Mouse (Mus musculus): Measurements from ENCODE around the gene Upk2. TPM values are rescaled to one million over a fixed set of nuclear protein-coding genes. Genes with fewer than 3 reads are reported as not detected.

Gene Upk2
- polyA plus RNA-seq, 2 experiments, result not detected

DNA sequence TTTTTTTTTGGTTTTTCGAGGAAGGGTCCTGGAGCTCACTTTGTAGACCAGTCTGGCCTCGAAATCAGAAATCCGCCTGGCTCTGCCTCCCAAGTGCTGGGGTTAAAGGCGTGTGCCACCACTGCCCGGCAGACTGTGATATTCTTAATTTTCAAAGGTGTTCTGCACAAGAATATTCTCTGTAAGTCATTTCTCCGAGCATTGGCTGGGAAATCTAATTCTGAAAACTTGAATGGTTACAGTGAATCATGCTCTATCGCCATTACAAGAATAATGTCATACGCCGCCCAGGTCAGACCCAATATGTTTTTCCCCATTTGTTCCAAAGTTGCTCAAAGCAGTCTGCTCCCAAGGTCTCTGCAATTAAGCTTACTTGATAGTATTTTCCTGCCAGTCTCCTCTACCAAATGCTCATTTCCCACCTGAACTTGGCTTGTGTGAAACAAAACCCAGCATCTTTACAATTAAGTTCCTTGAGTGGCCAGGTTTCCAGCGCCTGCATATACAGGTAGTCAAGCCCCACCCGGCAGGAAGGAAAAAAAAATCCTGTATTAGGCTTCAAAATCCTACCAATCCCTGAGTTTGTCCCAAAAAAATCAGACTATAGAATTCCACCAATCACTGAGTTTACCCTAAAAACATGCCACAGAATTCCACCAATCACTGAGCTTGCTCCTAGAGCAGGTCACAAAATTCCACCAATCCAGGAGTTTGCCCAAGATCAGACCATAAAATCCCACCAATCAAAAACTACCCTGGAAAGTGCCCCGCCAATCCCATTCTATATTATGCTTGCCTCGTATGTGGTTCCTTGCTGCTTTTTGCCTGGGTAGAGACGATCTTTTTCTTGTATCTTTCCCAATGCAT is 36.0 kb downstream of the Upk2 start, which contains the start of gene Ccdc84:
TSS of gene Ccdc84 (minus strand) at position 51 of the 867 bp plus-strand sequence.
- 71% methylated on average over 14 of the region's 14 CpGs for WGBS (ENCODE audit: insufficient replicate concordance)
- peak within 1 kb of the TSS; percentile 92 for H3K9ac ChIP-seq (replicated peaks)
- H3K4me1 ChIP-seq (replicated peaks; ENCODE audit: control insufficient read depth in 2 of 2, insufficient read depth in 2 of 2, low read length in 1 of 2), result peaks cover 0 to 11% of the 10 kb centered on the region in 2 experiments; a peak in 3 of 4 replicates
- ATAC-seq (ENCODE audit: insufficient read depth) (no peak), DNase-seq (ENCODE audit: low read depth in 3 of 3, low spot score in 3 of 3) (no peak)
- no peaks in the 10 kb centered on the region for H3K9me3 ChIP-seq (ENCODE audit: control insufficient read depth, low read length)
- H3K36me3 ChIP-seq (replicated peaks; ENCODE audit: control insufficient read depth, insufficient read depth, low read depth), result peaks cover 18% of the 10 kb centered on the region
- peak within 1 kb of the TSS; percentile 91 for H3K4me2 ChIP-seq (ENCODE audit: low read depth)
- peak within 1 kb of the TSS; percentile 72 for H3K27ac ChIP-seq
- no peaks in the 10 kb centered on the region for H3K27me3 ChIP-seq (ENCODE audit: control insufficient read depth, insufficient read depth, low read length)
- no peak for TF ChIP-seq EP300 (IDR thresholded peaks at IDR 0.05; ENCODE audit: low read depth)
- no peak for TF ChIP-seq CTCF (IDR thresholded peaks at IDR 0.05; ENCODE audit: low read depth)
- H3K4me3 ChIP-seq (ENCODE audit: insufficient read depth in 1 of 2, low read depth in 2 of 2, low read length in 2 of 2), result peak within 1 kb of the TSS; percentile 79 to 94

DNA sequence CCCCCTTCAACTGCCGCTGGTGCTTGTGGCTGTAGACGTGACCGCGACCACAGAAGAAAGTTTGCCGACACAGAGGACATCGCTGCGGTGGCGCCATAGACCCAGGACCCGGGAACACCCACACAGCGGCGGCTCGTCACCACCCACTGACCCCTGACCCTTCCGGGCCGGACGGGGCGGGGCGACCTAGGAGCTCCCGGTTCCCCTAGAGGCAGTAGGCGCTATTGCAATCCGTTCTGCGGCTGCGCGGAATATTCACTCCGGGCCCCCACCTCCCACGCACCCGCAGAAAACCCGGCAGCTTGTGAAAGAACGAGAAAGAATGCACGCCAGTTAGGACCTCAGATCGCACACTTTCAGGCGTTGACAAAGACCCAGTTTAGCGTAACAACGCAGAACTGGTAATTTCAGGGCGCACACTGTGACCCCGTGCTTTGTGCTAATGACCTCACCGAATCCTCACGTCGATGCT is 36.8 kb downstream of the Upk2 start:
- ATAC-seq (ENCODE audit: insufficient read depth), result peak; percentile 94
- H3K4me2 ChIP-seq (ENCODE audit: low read depth), result peak overlapping the region; percentile 91
- no peak for TF ChIP-seq EP300 (IDR thresholded peaks at IDR 0.05; ENCODE audit: low read depth)
- peak; percentile 94 for TF ChIP-seq CTCF (IDR thresholded peaks at IDR 0.05; ENCODE audit: low read depth)
- H3K27ac ChIP-seq, result peak overlapping the region; percentile 72
- H3K9me3 ChIP-seq (ENCODE audit: control insufficient read depth, low read length), result no peaks in the 10 kb centered on the region
- H3K9ac ChIP-seq (replicated peaks), result peak overlapping the region; percentile 92
- H3K4me1 ChIP-seq (replicated peaks; ENCODE audit: control insufficient read depth in 2 of 2, insufficient read depth in 2 of 2, low read length in 1 of 2), result peaks cover 0 to 11% of the 10 kb centered on the region in 2 experiments; a peak in 3 of 4 replicates
- peak; percentile 79 to 84 (median 81) for DNase-seq (ENCODE audit: low read depth in 3 of 3, low spot score in 3 of 3)
- no peaks in the 10 kb centered on the region for H3K27me3 ChIP-seq (ENCODE audit: control insufficient read depth, insufficient read depth, low read length)
- under 1% methylated on average over 38 of the region's 38 CpGs for WGBS (ENCODE audit: insufficient replicate concordance)
- H3K4me3 ChIP-seq (ENCODE audit: insufficient read depth in 1 of 2, low read depth in 2 of 2, low read length in 2 of 2), result peak overlapping the region; percentile 79 to 94
- peaks cover 25% of the 10 kb centered on the region for H3K36me3 ChIP-seq (replicated peaks; ENCODE audit: control insufficient read depth, insufficient read depth, low read depth)

DNA sequence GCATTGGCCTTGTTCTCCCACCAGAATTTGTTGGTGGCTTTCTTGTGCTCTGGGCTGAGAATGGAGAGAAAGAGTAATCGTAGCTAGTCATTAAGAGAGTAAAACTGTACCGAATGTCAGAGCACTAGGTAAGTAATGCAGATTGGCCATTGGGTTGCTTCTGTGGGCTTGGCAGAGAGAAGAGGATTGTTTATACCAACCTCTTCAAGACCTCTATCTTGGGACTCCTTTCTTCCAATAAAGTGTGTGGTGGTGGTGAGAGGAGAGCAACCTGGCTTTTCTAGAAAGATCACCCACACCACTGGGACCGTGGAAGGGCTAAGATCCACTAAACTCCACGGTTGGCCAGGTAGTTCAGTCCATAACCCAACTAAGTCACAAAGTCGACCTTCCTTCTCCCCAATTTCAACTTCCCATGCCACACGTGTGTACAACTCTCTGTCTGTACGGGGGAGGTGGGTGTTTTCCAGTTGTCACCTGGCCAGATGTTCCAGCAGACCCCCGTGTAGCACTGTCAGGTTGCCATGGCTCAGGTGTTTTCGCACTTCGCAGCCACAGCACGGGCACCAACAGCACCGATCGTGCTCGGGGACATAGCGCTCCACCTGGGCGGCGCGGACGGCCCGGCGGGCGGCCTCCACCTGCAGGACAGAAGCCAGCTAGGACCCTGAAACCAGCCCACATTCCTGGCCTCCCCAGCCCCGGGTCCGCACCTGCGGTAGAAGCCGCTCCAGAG is 37.5 kb downstream of the Upk2 start:
- DNase-seq (ENCODE audit: low read depth in 3 of 3, low spot score in 3 of 3) (no peak), ATAC-seq (ENCODE audit: insufficient read depth) (peak; percentile 72)
- WGBS (ENCODE audit: insufficient replicate concordance), result 4% methylated on average over 26 of the region's 26 CpGs
- H3K36me3 ChIP-seq (replicated peaks; ENCODE audit: control insufficient read depth, insufficient read depth, low read depth), result peaks cover 29% of the 10 kb centered on the region
- peaks cover 0 to 14% of the 10 kb centered on the region in 2 experiments for H3K4me1 ChIP-seq (replicated peaks; ENCODE audit: control insufficient read depth in 2 of 2, insufficient read depth in 2 of 2, low read length in 1 of 2)
- no peaks in the 10 kb centered on the region for H3K9me3 ChIP-seq (ENCODE audit: control insufficient read depth, low read length)
- peak overlapping the region; percentile 92 for H3K9ac ChIP-seq (replicated peaks)
- TF ChIP-seq EP300 (IDR thresholded peaks at IDR 0.05; ENCODE audit: low read depth) (no peak), CTCF (IDR thresholded peaks at IDR 0.05; ENCODE audit: low read depth) (no peak)
- H3K4me3 ChIP-seq (ENCODE audit: insufficient read depth in 1 of 2, low read depth in 2 of 2, low read length in 2 of 2), result peak overlapping the region; percentile 79 to 94
- H3K27me3 ChIP-seq (ENCODE audit: control insufficient read depth, insufficient read depth, low read length), result no peaks in the 10 kb centered on the region
- H3K4me2 ChIP-seq (ENCODE audit: low read depth), result peak overlapping the region; percentile 91
- H3K27ac ChIP-seq, result peak overlapping the region; percentile 72

DNA sequence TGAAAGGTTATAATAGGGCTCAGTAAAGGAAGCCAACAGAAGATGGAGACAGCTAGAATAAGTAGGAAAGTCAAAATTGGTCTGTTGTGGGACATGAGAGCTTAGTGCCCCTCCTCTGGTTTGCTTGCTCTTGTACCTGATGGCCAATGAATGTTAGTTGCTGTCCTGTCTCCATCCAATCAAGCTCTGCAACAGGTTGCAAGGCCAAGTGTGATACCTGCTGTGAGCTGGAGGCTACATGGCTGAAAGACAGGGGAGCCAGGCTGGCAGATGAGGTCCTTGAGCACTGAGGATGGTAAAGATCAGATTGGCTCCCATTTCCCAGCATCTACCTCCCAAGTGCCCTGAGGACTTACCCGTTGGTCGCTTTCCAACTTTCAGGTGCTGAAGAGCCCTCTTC is 42.0 kb downstream of the Upk2 start:
- H3K4me2 ChIP-seq (ENCODE audit: low read depth), result no peak overlapping the region
- TF ChIP-seq EP300 (IDR thresholded peaks at IDR 0.05; ENCODE audit: low read depth), result no peak
- TF ChIP-seq CTCF (IDR thresholded peaks at IDR 0.05; ENCODE audit: low read depth), result no peak
- H3K9ac ChIP-seq (replicated peaks), result no peak overlapping the region
- peak overlapping the region; percentile 0; the same call in 1 of the 2 replicates for H3K27ac ChIP-seq
- no peak overlapping the region for H3K4me3 ChIP-seq (ENCODE audit: insufficient read depth in 1 of 2, low read depth in 2 of 2, low read length in 2 of 2)
- ATAC-seq (ENCODE audit: insufficient read depth), result no peak
- WGBS (ENCODE audit: insufficient replicate concordance), result 82% methylated on average over 2 of the region's 2 CpGs
- H3K9me3 ChIP-seq (ENCODE audit: control insufficient read depth, low read length), result no peaks in the 10 kb centered on the region
- no peaks in the 10 kb centered on the region for H3K27me3 ChIP-seq (ENCODE audit: control insufficient read depth, insufficient read depth, low read length)
- H3K36me3 ChIP-seq (replicated peaks; ENCODE audit: control insufficient read depth, insufficient read depth, low read depth), result peaks cover 65% of the 10 kb centered on the region
- peaks cover 5 to 31% of the 10 kb centered on the region in 2 experiments for H3K4me1 ChIP-seq (replicated peaks; ENCODE audit: control insufficient read depth in 2 of 2, insufficient read depth in 2 of 2, low read length in 1 of 2)
- no peak for DNase-seq (ENCODE audit: low read depth in 3 of 3, low spot score in 3 of 3)
